ENCODE assay signal across 8 mouse cellular contexts in the genomic region with DNA sequence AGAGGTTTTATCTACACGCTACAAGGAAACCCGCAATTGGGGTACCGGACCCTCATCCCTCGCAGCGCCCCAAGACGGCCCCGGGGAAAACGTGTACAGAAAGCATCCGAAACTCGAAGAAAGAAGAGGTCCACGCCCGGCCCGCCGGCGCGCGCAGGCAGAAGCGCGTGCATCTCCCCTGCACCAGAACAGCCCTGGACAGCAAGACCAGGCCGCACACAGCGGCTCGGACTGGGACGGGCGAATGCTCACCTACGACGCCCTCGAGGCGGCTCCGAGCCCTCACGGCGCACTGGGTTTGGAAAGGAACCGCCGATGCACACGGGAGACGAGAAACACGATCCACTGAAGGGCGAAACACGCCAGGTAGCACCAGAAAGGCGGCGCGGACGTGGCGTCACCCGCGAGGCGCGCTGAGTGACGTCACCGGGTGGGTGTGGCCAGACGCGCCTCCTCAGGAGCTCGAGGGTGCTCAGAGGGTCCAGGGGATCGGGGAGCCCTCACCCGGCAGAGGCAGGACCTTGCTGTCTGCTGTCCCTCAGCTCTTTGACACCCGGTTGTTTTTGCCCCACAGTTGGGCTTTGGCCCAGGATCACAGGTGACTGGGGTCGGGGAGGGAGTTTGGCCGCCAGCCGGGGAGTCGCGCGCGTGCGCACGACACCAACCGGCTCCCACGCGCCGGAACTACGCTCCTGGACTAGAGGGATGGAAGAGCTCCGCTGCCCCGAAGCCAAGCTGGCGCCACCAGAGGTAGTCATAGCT. TPM values are rescaled to one million over a fixed set of nuclear protein-coding genes. Genes with fewer than 3 reads are reported as not detected.
DNase-seq lines count a peak whose midpoint lies in the region; ATAC-seq and TF ChIP-seq lines count a peak whose summit lies in the region.

A gene (minus strand): TSS at position 425 of the 762 bp plus-strand sequence.
A gene (plus strand): TSS at position 439 of the 762 bp plus-strand sequence.

- H3K4me1 ChIP-seq in heart, embryonic 11.5 days (ENCODE audit: control insufficient read depth, insufficient read depth, low read length): peaks cover 15% of the 10 kb centered on the region; the same call in 1 of the 2 replicates
- peaks cover 24% of the 10 kb centered on the region for H3K4me1 ChIP-seq in kidney, embryonic 16.5 days (ENCODE audit: insufficient read depth, low read length)
- H3K4me1 ChIP-seq in liver, adult 2 months (ENCODE audit: control insufficient read depth, insufficient read depth, low read length): no peaks in the 10 kb centered on the region

- no peaks in the 10 kb centered on the region for H3K27me3 ChIP-seq in heart, embryonic 11.5 days (ENCODE audit: control insufficient read depth, insufficient read depth, low read length)
- H3K27me3 ChIP-seq in kidney, embryonic 16.5 days (ENCODE audit: insufficient read depth, low read length): no peaks in the 10 kb centered on the region
- no peaks in the 10 kb centered on the region for H3K27me3 ChIP-seq in liver, adult 2 months (ENCODE audit: control insufficient read depth, insufficient read depth, low read length)
- no peaks in the 10 kb centered on the region for H3K27me3 ChIP-seq in myocyte (ENCODE audit: control insufficient read depth, insufficient read depth, insufficient read length)
- no peaks in the 10 kb centered on the region for H3K27me3 ChIP-seq in splenic B cell, adult 2 months (ENCODE audit: control insufficient read depth, insufficient read depth, low read length, poor library complexity, severe bottlenecking)

- H3K27ac ChIP-seq in heart, embryonic 11.5 days (ENCODE audit: low read depth, low read length): peak within 1 kb of the TSS; percentile 32; the same call in 1 of the 2 replicates
- H3K27ac ChIP-seq in kidney, embryonic 16.5 days (ENCODE audit: low read length): peak within 1 kb of the TSS; percentile 87
- H3K27ac ChIP-seq in liver, adult 2 months (replicated peaks; ENCODE audit: insufficient read depth, low read depth, low read length): peak within 1 kb of the TSS; percentile 83

- DNase-seq in B cell, adult 2 months: peak; percentile 99 to 100
- peak; percentile 94 for DNase-seq in brain, adult 2 months (ENCODE audit: low read depth, low spot score)
- DNase-seq in liver, adult 2 months (ENCODE audit: extremely low read depth, low read depth, low spot score): peak; percentile 82
- DNase-seq in splenic B cell, adult 2 months (ENCODE audit: low read depth, low spot score): peak; percentile 94

- H3ac ChIP-seq in myocyte (ENCODE audit: control insufficient read depth, insufficient read length): peak within 1 kb of the TSS; percentile 9

- peak within 1 kb of the TSS; percentile 87 for H3K9ac ChIP-seq in heart, embryonic 11.5 days (ENCODE audit: low read depth, low read length)
- peak within 1 kb of the TSS; percentile 95 for H3K9ac ChIP-seq in kidney, embryonic 16.5 days (replicated peaks; ENCODE audit: low read length)
- peak within 1 kb of the TSS; percentile 90 for H3K9ac ChIP-seq in liver, adult 2 months (ENCODE audit: low read depth, low read length)

- 0 out of 2 replicates have a peak, but pooled peaks have one; percentile 4 for TF ChIP-seq CTCF in liver, adult 2 months (IDR thresholded peaks at IDR 0.05; ENCODE audit: low read depth, low read length)

- peak within 1 kb of the TSS; percentile 86 for H3K4me2 ChIP-seq in heart, embryonic 11.5 days
- peak within 1 kb of the TSS; percentile 72 for H3K4me2 ChIP-seq in kidney, embryonic 16.5 days (replicated peaks; ENCODE audit: low read depth, low read length)
- peak within 1 kb of the TSS; percentile 89 for H3K4me2 ChIP-seq in myocyte (ENCODE audit: low read depth)

- WGBS in heart, embryonic 11.5 days (ENCODE audit: insufficient replicate concordance): under 1% methylated on average over 72 of the region's 72 CpGs
- WGBS in kidney, embryonic 16.5 days: under 1% methylated on average over 72 of the region's 72 CpGs
- under 1% methylated on average over 72 of the region's 72 CpGs for WGBS in liver, adult 2 months

- H3K36me3 ChIP-seq in heart, embryonic 11.5 days (ENCODE audit: control insufficient read depth, insufficient read depth, low read length): peaks cover 19% of the 10 kb centered on the region
- H3K36me3 ChIP-seq in kidney, embryonic 16.5 days (ENCODE audit: insufficient read depth, low read length): peaks cover 36% of the 10 kb centered on the region
- peaks cover 14% of the 10 kb centered on the region for H3K36me3 ChIP-seq in liver, adult 2 months (ENCODE audit: control insufficient read depth, insufficient read depth, low read length)
- H3K36me3 ChIP-seq in myocyte (ENCODE audit: control insufficient read depth, insufficient read depth): peaks cover 43% of the 10 kb centered on the region
- H3K36me3 ChIP-seq in splenic B cell, adult 2 months (ENCODE audit: control insufficient read depth, insufficient read depth, low read length, poor library complexity, severe bottlenecking): peaks cover 4% of the 10 kb centered on the region

- H3K79me2 ChIP-seq in liver, adult 2 months (ENCODE audit: control insufficient read depth, insufficient read depth, low read length): peaks cover 5% of the 10 kb centered on the region; the same call in 1 of the 2 replicates
- peaks cover 51% of the 10 kb centered on the region for H3K79me2 ChIP-seq in myocyte (ENCODE audit: control insufficient read depth, insufficient read depth)

- TF ChIP-seq POLR2A in liver, adult 2 months (IDR thresholded peaks at IDR 0.05; ENCODE audit: extremely low read depth, insufficient read depth, low read length): 0 out of 2 replicates have a peak, but pooled peaks have one; percentile 35
- TF ChIP-seq POLR2A in myocyte (IDR thresholded peaks at IDR 0.05; ENCODE audit: insufficient read length, low read depth): peak; percentile 89

- H3K9me3 ChIP-seq in heart, embryonic 11.5 days (replicated peaks; ENCODE audit: control insufficient read depth, low read length): no peaks in the 10 kb centered on the region
- no peaks in the 10 kb centered on the region for H3K9me3 ChIP-seq in kidney, embryonic 16.5 days (ENCODE audit: low read length)

- H3K4me3 ChIP-seq in heart, embryonic 11.5 days (ENCODE audit: low read depth, low read length): peak within 1 kb of the TSS; percentile 84
- peak within 1 kb of the TSS; percentile 98 for H3K4me3 ChIP-seq in kidney, embryonic 16.5 days (ENCODE audit: low read length)
- H3K4me3 ChIP-seq in liver, adult 2 months (ENCODE audit: insufficient read depth, low read depth, low read length): peak within 1 kb of the TSS; percentile 91
- H3K4me3 ChIP-seq in myocyte: peak within 1 kb of the TSS; percentile 98

- peak; percentile 98 for ATAC-seq in erythroblast, adult 5-6 weeks (replicated peaks; ENCODE audit: low FRiP score, poor library complexity, severe bottlenecking)
- ATAC-seq in heart, embryonic 11.5 days (replicated peaks; ENCODE audit: insufficient number of reproducible peaks, low FRiP score, low TSS enrichment): peak; percentile 94
- ATAC-seq in kidney, embryonic 16.5 days (ENCODE audit: low FRiP score, low TSS enrichment): peak; percentile 98

TF ChIP-seq in myocyte, 11 proteins besides CTCF, POLR2A, EP300 and RAD21:
- TF ChIP-seq USF1 (IDR thresholded peaks at IDR 0.05; ENCODE audit: low read depth) (no peak), MYOD1 (IDR thresholded peaks at IDR 0.05; ENCODE audit: control insufficient read depth in 1 of 3, insufficient read length in 2 of 3, low read depth in 2 of 3) (peak in 1 of 3 experiments; percentile 22), SRF (IDR thresholded peaks at IDR 0.05; ENCODE audit: control insufficient read depth, insufficient read length, low read depth) (peak; percentile 89), CEBPB (IDR thresholded peaks at IDR 0.05; ENCODE audit: insufficient read depth, poor library complexity, severe bottlenecking) (no peak), E2F4 (IDR thresholded peaks at IDR 0.05; ENCODE audit: insufficient read depth) (no peak), MAX (IDR thresholded peaks at IDR 0.05; ENCODE audit: low read depth) (no peak), REST (IDR thresholded peaks at IDR 0.05; ENCODE audit: insufficient read depth, insufficient read length) (peak; percentile 5), TCF12 (IDR thresholded peaks at IDR 0.05; ENCODE audit: insufficient read depth, poor library complexity, severe bottlenecking) (no peak), TCF3 (IDR thresholded peaks at IDR 0.05; ENCODE audit: insufficient read length, low read depth) (no peak), POLR2AphosphoS2 (IDR thresholded peaks at IDR 0.05; ENCODE audit: insufficient read length, low read depth) (peak; percentile 93), MYOG (IDR thresholded peaks at IDR 0.05; ENCODE audit: control insufficient read depth in 1 of 3, insufficient read depth in 1 of 3, insufficient read length in 2 of 3, low read depth in 2 of 3) (peak in 1 of 3 experiments; percentile 49)

RNA-seq across cellular contexts. Expression of the first gene that starts in this region (rescaled TPM):
- total RNA-seq in erythroblast, adult 5-6 weeks (2015; ENCODE audit: low replicate concordance): 13.8 and 25.0 TPM in 2 replicates
- total RNA-seq in erythroblast, adult 5-6 weeks (2017; ENCODE audit: low replicate concordance): 5.3 and 11.6 TPM in 2 replicates
- 38.0 and 53.0 TPM in 2 replicates for polyA plus RNA-seq in heart, embryonic 11.5 days (2014; fragmentation: Nextera tagmentation; extraction: Ambion mirVana)
- 44.2 and 50.6 TPM in 2 replicates for polyA plus RNA-seq in kidney, embryonic 16.5 days (2015; fragmentation: Nextera tagmentation; extraction: Ambion mirVana)
- 8.1 and 9.4 TPM in 2 replicates for total RNA-seq in liver, adult 2 months (2014; rRNA removed)
- 3.8 and 6.4 TPM in 2 replicates for polyA plus RNA-seq in liver, adult 2 months (2012; rRNA removed)
- 23.5 TPM for polyA plus RNA-seq in myocyte (2012; fragmentation: generic; extraction: Trizol)

RNA-seq across cellular contexts. Expression of the second gene that starts in this region (rescaled TPM):
- total RNA-seq in erythroblast, adult 5-6 weeks (2015; ENCODE audit: low replicate concordance): 2.9 and 3.7 TPM in 2 replicates
- 0.56 and 1.4 TPM in 2 replicates for total RNA-seq in erythroblast, adult 5-6 weeks (2017; ENCODE audit: low replicate concordance)
- 15.2 and 16.7 TPM in 2 replicates for polyA plus RNA-seq in heart, embryonic 11.5 days (2014; fragmentation: Nextera tagmentation; extraction: Ambion mirVana)
- 17.9 and 20.6 TPM in 2 replicates for polyA plus RNA-seq in kidney, embryonic 16.5 days (2015; fragmentation: Nextera tagmentation; extraction: Ambion mirVana)
- total RNA-seq in liver, adult 2 months (2014; rRNA removed): 0.81 and 0.92 TPM in 2 replicates
- 0.95 and 1.1 TPM in 2 replicates for polyA plus RNA-seq in liver, adult 2 months (2012; rRNA removed)
- polyA plus RNA-seq in myocyte (2012; fragmentation: generic; extraction: Trizol): 12.0 TPM

Comparison
In these comparisons a context has a peak if more than half of its experiments do, and no peak if none do; other contexts are left out.
1. Peak in every context shown above with its lines: DNase-seq, ATAC-seq, H3K4me3 ChIP-seq and H3K27ac ChIP-seq.
2. H3K27ac ChIP-seq: peak in every context shown above with its lines; median percentile 87 in kidney, embryonic 16.5 days; 83 in liver, adult 2 months; 32 in heart, embryonic 11.5 days.